Mouse (Mus musculus): ENCODE results near the gene Abca1. TPM values are rescaled to one million over a fixed set of nuclear protein-coding genes. Genes with fewer than 3 reads are reported as not detected.
A peak's percentile ranks its signal among the peaks of the same experiment; 100 is the strongest.

Abca1 gene
- total and polyA plus RNA-seq, 2 experiments from 2014 or later: 8.8 to 43.5 TPM

DNA sequence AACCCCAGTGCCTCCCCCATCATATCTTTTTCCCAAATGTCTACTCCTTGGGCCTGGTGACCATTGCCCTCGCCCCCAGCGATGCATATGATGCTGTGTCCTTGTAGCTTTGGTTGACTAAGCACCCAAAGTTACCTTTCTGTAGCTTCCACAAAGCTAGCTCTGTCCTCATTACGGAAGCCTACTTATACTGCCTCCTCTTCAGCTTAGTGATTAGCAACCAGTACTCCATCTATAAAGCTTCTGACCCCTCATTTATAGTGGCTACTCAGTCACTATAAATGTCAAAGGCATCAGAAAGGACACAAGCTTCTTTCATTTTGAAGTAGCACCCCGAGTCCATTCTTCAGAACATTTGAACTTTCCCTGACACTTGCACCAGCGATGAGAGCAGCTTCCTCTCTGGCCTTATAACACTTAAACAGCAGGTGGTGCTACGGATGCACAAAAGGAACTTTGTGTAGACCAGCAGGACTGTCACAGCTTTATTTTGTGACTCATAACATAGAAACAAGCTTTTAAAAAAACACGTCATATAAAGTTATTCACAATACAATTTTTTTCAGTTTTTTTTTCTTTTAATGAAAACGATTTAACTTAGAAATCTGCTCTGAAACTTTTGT, 129.3 kb downstream of the Abca1 start:
- no peaks in the 10 kb centered on the region for H3K4me1 ChIP-seq (ENCODE audit: insufficient read depth, low read length)
- DNase-seq (ENCODE audit: low spot score) (peak; percentile 78), ATAC-seq (peak; percentile 76; the same call in 1 of the 2 replicates)
- H3K9ac ChIP-seq (replicated peaks; ENCODE audit: low read length): no peak overlapping the region
- no peak overlapping the region for H3K27ac ChIP-seq
- no peak overlapping the region for H3K4me3 ChIP-seq (ENCODE audit: low read length)
- WGBS: 31% methylated on average over 8 of the region's 8 CpGs
- 0 out of 2 replicates have a peak, but pooled peaks cover 9% of the 10 kb centered on the region for H3K36me3 ChIP-seq (ENCODE audit: insufficient read depth, low read length)
- H3K4me2 ChIP-seq (ENCODE audit: low read depth, low read length): no peak overlapping the region
- peak; percentile 72 for TF ChIP-seq CTCF (IDR thresholded peaks at IDR 0.05; ENCODE audit: low read depth)
- H3K27me3 ChIP-seq (ENCODE audit: insufficient read depth, low read length): no peaks in the 10 kb centered on the region
- H3K9me3 ChIP-seq (ENCODE audit: low read length): no peaks in the 10 kb centered on the region

DNA sequence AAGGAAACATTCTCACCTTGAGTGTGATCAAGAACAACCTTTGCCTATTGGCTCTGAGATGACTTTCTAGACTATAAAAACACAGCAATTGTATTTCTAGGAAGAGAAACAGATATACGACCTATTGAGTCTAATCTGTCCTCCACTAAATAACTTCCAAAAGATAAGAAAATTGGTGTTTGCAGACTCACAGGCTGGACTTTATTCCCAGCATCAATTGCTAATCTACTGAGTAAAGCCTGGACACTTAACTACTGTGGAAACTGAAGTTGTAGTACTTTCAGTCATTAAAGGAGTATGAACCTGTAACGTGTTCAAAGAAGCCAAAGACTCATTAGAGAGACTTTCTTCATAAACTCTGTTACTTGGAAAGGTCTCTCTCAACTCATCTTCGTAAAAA, 131.9 kb downstream of the Abca1 start:
- Histone ChIP-seq H3K4me3 (ENCODE audit: low read length) (no peak overlapping the region), H3K27ac (no peak overlapping the region), H3K27me3 (ENCODE audit: insufficient read depth, low read length) (no peaks in the 10 kb centered on the region), H3K9ac (replicated peaks; ENCODE audit: low read length) (no peak overlapping the region), H3K4me2 (ENCODE audit: low read depth, low read length) (no peak overlapping the region), H3K4me1 (ENCODE audit: insufficient read depth, low read length) (no peaks in the 10 kb centered on the region), H3K36me3 (ENCODE audit: insufficient read depth, low read length) (no peaks in the 10 kb centered on the region; the same call in 1 of the 2 replicates), H3K9me3 (ENCODE audit: low read length) (no peaks in the 10 kb centered on the region)
- 88% methylated on average over 3 of the region's 3 CpGs for WGBS
- no peak for TF ChIP-seq CTCF (IDR thresholded peaks at IDR 0.05; ENCODE audit: low read depth)
- ATAC-seq: no peak
- DNase-seq (ENCODE audit: low spot score): no peak

DNA sequence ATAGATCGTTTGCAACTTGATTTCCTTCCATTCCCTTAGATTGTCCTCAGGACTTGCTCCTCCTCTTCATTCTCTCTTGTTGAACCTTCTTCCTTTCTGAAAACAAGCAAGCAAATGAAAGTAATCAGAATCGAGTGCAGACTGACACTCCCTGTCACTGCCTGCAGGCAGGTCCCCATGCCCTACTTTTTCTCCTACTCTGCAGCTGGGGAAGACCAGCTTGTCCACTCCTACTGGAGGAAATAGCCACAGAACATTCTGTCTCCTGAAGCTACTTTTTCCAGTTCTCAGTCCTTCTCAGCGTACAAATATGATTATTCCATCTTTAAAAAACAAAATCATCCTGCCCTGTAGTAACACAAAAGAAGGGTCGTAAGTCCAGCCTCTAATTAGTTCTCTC, 135.3 kb downstream of the Abca1 start:
- H3K9ac ChIP-seq (replicated peaks; ENCODE audit: low read length): no peak overlapping the region
- H3K36me3 ChIP-seq (ENCODE audit: insufficient read depth, low read length): peaks cover 12% of the 10 kb centered on the region; the same call in 1 of the 2 replicates
- no peak overlapping the region for H3K4me3 ChIP-seq (ENCODE audit: low read length)
- ATAC-seq (no peak), DNase-seq (ENCODE audit: low spot score) (no peak)
- H3K4me2 ChIP-seq (ENCODE audit: low read depth, low read length): no peak overlapping the region
- no peaks in the 10 kb centered on the region for H3K4me1 ChIP-seq (ENCODE audit: insufficient read depth, low read length)
- WGBS: 85% methylated on average over 4 of the region's 4 CpGs
- no peak overlapping the region for H3K27ac ChIP-seq
- no peak for TF ChIP-seq CTCF (IDR thresholded peaks at IDR 0.05; ENCODE audit: low read depth)
- no peaks in the 10 kb centered on the region for H3K27me3 ChIP-seq (ENCODE audit: insufficient read depth, low read length)
- no peaks in the 10 kb centered on the region for H3K9me3 ChIP-seq (ENCODE audit: low read length)

DNA sequence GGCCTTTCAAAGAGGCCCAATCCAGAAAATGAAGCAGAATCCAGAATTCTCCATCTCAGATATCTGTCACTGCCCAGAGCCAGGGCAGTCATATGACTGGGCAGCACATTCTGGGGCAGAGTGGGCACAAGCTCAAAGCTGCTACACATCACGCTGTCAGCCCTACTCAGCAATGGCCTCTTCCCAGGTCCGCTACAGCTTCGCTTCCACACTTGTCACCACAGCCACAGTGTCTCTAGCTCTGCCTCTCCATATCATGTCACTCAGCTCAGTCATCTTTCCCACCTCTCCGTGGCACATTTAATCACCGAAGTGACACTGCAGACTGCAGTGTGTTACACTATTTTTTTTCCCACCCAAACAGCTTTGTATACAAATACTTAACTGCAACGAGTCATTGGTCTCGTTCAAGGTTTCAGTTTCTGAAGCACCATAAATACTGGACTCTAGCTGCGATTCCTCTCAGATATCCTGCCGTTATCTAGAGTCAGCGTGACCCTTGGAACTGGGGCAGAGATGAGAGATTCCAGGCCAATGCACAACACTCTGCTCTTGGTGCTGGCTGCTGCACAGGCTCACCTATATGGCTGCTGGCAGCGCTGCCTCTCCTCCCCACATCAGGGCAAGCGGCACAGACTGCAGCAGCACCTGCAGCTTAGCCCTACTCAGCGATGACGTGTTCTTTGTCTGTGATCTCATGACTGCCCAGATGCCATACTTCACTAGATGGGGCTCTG, 136.3 kb downstream of the Abca1 start:
- no peak for DNase-seq (ENCODE audit: low spot score)
- no peak for ATAC-seq
- Histone ChIP-seq H3K27ac (no peak overlapping the region), H3K4me1 (ENCODE audit: insufficient read depth, low read length) (no peaks in the 10 kb centered on the region), H3K9ac (replicated peaks; ENCODE audit: low read length) (no peak overlapping the region), H3K9me3 (ENCODE audit: low read length) (no peaks in the 10 kb centered on the region), H3K36me3 (ENCODE audit: insufficient read depth, low read length) (peaks cover 17% of the 10 kb centered on the region; the same call in 1 of the 2 replicates), H3K4me2 (ENCODE audit: low read depth, low read length) (no peak overlapping the region), H3K27me3 (ENCODE audit: insufficient read depth, low read length) (no peaks in the 10 kb centered on the region), H3K4me3 (ENCODE audit: low read length) (no peak overlapping the region)
- 94% methylated on average over 14 of the region's 14 CpGs for WGBS
- no peak for TF ChIP-seq CTCF (IDR thresholded peaks at IDR 0.05; ENCODE audit: low read depth)

DNA sequence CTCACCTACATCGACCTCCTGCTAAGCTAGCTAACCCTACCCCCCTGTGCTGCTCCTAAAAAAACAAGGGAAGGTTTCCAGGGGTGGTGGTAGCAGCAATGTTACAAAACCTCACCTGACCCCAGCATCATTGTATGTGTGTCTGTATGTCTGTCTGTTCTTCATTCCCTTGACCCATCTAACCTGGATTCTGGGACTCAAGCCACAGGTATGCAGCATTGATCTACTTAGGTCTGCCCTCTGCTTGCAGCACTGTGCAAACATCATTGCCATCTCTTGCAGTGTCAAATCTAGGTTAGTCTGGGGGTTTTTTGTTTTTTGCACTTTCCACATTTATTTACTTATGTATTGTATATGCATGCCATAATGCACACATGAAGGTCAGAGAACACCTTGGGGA, 141.3 kb downstream of the Abca1 start:
- Histone ChIP-seq H3K27ac (no peak overlapping the region), H3K27me3 (ENCODE audit: insufficient read depth, low read length) (no peaks in the 10 kb centered on the region), H3K9me3 (ENCODE audit: low read length) (0 out of 2 replicates have a peak, but pooled peaks cover 2% of the 10 kb centered on the region), H3K36me3 (ENCODE audit: insufficient read depth, low read length) (peaks cover 25% of the 10 kb centered on the region), H3K4me2 (ENCODE audit: low read depth, low read length) (no peak overlapping the region), H3K9ac (replicated peaks; ENCODE audit: low read length) (no peak overlapping the region), H3K4me1 (ENCODE audit: insufficient read depth, low read length) (no peaks in the 10 kb centered on the region), H3K4me3 (ENCODE audit: low read length) (no peak overlapping the region)
- 95% methylated on average over 1 of the region's 1 CpGs for WGBS
- ATAC-seq (no peak), DNase-seq (ENCODE audit: low spot score) (no peak)
- no peak for TF ChIP-seq CTCF (IDR thresholded peaks at IDR 0.05; ENCODE audit: low read depth)

DNA sequence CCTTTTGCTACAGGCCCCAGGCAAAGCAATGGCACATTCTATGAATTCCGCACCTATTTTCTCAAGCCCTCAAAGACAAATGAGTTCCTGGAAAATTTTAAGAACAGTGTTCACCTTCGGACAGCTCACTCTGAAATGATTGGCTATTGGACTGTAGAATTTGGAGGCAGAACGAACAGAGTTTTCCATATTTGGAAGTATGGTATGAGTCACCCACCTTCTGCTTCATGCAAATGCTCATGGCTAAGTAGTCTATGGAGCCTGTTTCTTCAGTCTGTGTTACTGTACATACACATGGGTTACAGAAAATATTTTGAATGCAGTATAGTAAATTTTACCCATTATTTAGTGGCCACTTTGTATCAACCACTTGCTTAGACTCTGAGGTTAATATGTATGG, 144.7 kb downstream of the Abca1 start:
- no peak overlapping the region for H3K4me3 ChIP-seq (ENCODE audit: low read length)
- H3K9me3 ChIP-seq (ENCODE audit: low read length): 0 out of 2 replicates have a peak, but pooled peaks cover 2% of the 10 kb centered on the region
- DNase-seq (ENCODE audit: low spot score) (no peak), ATAC-seq (no peak)
- no peaks in the 10 kb centered on the region for H3K27me3 ChIP-seq (ENCODE audit: insufficient read depth, low read length)
- H3K36me3 ChIP-seq (ENCODE audit: insufficient read depth, low read length): peaks cover 13% of the 10 kb centered on the region
- H3K27ac ChIP-seq: no peak overlapping the region
- no peak for TF ChIP-seq CTCF (IDR thresholded peaks at IDR 0.05; ENCODE audit: low read depth)
- H3K4me2 ChIP-seq (ENCODE audit: low read depth, low read length): no peak overlapping the region
- H3K4me1 ChIP-seq (ENCODE audit: insufficient read depth, low read length): no peaks in the 10 kb centered on the region
- WGBS: 96% methylated on average over 3 of the region's 3 CpGs
- H3K9ac ChIP-seq (replicated peaks; ENCODE audit: low read length): no peak overlapping the region

DNA sequence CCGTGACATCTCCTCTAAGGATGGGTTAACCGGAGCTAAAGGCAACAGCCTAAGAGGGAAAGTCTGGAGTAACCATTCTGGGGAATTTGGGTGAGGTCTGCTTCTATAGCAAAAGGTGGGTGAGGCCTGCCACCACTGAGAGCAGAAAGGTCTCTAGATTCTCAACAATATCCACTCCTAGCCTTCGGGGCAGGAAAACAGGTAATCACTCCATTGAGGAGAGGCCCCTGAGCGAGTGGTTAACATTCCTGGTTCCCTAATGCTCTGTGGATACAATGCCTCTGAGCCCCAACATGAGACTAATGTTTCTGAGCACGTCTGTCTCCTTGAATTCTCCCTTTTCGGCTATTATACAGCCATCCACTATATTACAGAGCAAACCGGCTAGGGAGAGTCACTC, 145.3 kb downstream of the Abca1 start:
- Histone ChIP-seq H3K27me3 (ENCODE audit: insufficient read depth, low read length) (no peaks in the 10 kb centered on the region), H3K4me3 (ENCODE audit: low read length) (no peak overlapping the region), H3K27ac (no peak overlapping the region), H3K9ac (replicated peaks; ENCODE audit: low read length) (no peak overlapping the region), H3K4me1 (ENCODE audit: insufficient read depth, low read length) (no peaks in the 10 kb centered on the region), H3K36me3 (ENCODE audit: insufficient read depth, low read length) (peaks cover 13% of the 10 kb centered on the region), H3K4me2 (ENCODE audit: low read depth, low read length) (no peak overlapping the region), H3K9me3 (ENCODE audit: low read length) (0 out of 2 replicates have a peak, but pooled peaks cover 2% of the 10 kb centered on the region)
- no peak for DNase-seq (ENCODE audit: low spot score)
- ATAC-seq: no peak
- TF ChIP-seq CTCF (IDR thresholded peaks at IDR 0.05; ENCODE audit: low read depth): no peak
- WGBS: 95% methylated on average over 7 of the region's 7 CpGs

Measured in hindbrain, postnatal 0 days (tissue).